In the genomic region with DNA sequence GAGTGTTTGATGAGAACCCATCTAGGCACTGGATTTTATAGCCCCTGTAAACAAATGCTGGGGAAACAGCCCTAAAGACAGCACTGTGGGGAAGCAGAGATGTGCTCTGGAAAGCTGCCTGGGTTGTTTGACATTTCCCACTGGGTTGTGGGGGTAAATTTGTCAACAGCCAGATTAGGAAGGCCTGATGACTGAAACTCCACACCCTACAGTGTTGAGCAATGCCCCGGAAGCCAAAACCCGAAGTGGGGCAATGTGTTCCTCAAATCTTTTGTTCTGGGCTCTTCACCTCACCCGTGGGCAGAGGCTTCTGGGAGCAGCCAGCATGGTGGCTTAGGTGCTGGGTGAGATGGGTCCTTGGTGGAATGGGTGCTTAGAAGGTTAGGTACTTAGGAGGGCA, we compare ENCODE assay signal across 12 mouse cellular contexts. TPM values are rescaled to one million over a fixed set of nuclear protein-coding genes. Genes with fewer than 3 reads are reported as not detected.
DNase-seq lines count a peak whose midpoint lies in the region; ATAC-seq and TF ChIP-seq lines count a peak whose summit lies in the region.
"Had no signal": no experiment of that assay in that cellular context is flagged by ENCODE, and none has a peak within 500 bp of the region (broad histone marks: within the 10 kb centered on the region; RNA-seq: fewer than 3 reads in every experiment).

No protein-coding gene starts in this region.

- no peaks in the 10 kb centered on the region for H3K9me3 ChIP-seq in megakaryocyte, embryonic 14.5 days
- no peaks in the 10 kb centered on the region for H3K9me3 ChIP-seq in kidney, embryonic 15.5 days (replicated peaks)
- H3K9me3 ChIP-seq: embryonic facial prominence, embryonic 13.5 days; G1E; neural tube, embryonic 12.5 days had no signal

- ATAC-seq in kidney, embryonic 15.5 days (replicated peaks; ENCODE audit: low FRiP score), result no peak

- H3K4me3 ChIP-seq in layer of hippocampus, adult 2 months, result no peak overlapping the region
- H3K4me3 ChIP-seq in bone marrow, adult 2 months (replicated peaks; ENCODE audit: control insufficient read depth, low read depth, low read length), result peak overlapping the region; percentile 27
- peak overlapping the region; percentile 29 for H3K4me3 ChIP-seq in megakaryocyte, embryonic 14.5 days (replicated peaks)
- no peak overlapping the region for H3K4me3 ChIP-seq in kidney, embryonic 15.5 days (replicated peaks)
- H3K4me3 ChIP-seq: embryonic facial prominence, embryonic 13.5 days; neural tube, embryonic 12.5 days had no signal

- peaks cover 9% of the 10 kb centered on the region for H3K36me3 ChIP-seq in megakaryocyte, embryonic 14.5 days (replicated peaks; ENCODE audit: low read length)
- H3K36me3 ChIP-seq in kidney, embryonic 15.5 days, result peaks cover 3% of the 10 kb centered on the region; the same call in 1 of the 2 replicates

- no peak overlapping the region for H3K4me2 ChIP-seq in kidney, embryonic 15.5 days
- H3K4me2 ChIP-seq: embryonic facial prominence, embryonic 13.5 days; neural tube, embryonic 12.5 days had no signal

- H3K27ac ChIP-seq in layer of hippocampus, adult 2 months, result 0 out of 2 replicates have a peak overlapping the region, but pooled peaks have one; percentile 18
- H3K27ac ChIP-seq in bone marrow, adult 2 months (ENCODE audit: control insufficient read depth, insufficient read depth, low read depth, low read length, poor library complexity), result peak overlapping the region; percentile 75
- no peak overlapping the region for H3K27ac ChIP-seq in kidney, embryonic 15.5 days
- H3K27ac ChIP-seq: embryonic facial prominence, embryonic 13.5 days; neural tube, embryonic 12.5 days had no signal

- peaks cover 14% of the 10 kb centered on the region for H3K27me3 ChIP-seq in megakaryocyte, embryonic 14.5 days (replicated peaks)
- peaks cover under 1% of the 10 kb centered on the region for H3K27me3 ChIP-seq in kidney, embryonic 15.5 days

- no peak for TF ChIP-seq POLR2A in bone marrow, adult 2 months (IDR thresholded peaks at IDR 0.05; ENCODE audit: borderline replicate concordance, control insufficient read depth, low read depth, low read length)

- H3K4me1 ChIP-seq in bone marrow, adult 2 months (ENCODE audit: control insufficient read depth, insufficient read depth, low read length), result peaks cover 10% of the 10 kb centered on the region; the same call in 1 of the 2 replicates
- H3K4me1 ChIP-seq in megakaryocyte, embryonic 14.5 days, result peaks cover 73% of the 10 kb centered on the region
- peaks cover 15% of the 10 kb centered on the region for H3K4me1 ChIP-seq in kidney, embryonic 15.5 days

- no peak overlapping the region for H3K9ac ChIP-seq in kidney, embryonic 15.5 days
- H3K9ac ChIP-seq: embryonic facial prominence, embryonic 13.5 days; neural tube, embryonic 12.5 days had no signal

- no peak for DNase-seq in layer of hippocampus, adult 2 months (ENCODE audit: low spot score in 2 of 2)
- no peak for DNase-seq in layer of hippocampus, postnatal 14 days (ENCODE audit: low spot score in 2 of 2)
- DNase-seq in fibroblast of lung, adult 2 months (ENCODE audit: low read depth), result peak; percentile 40
- no peak for DNase-seq in left cerebral cortex, adult 8-10 months (ENCODE audit: low spot score in 2 of 2)
- DNase-seq: cerebellum, adult 9-10 months; kidney, adult 8-10 months had no signal

- TF ChIP-seq CTCF in layer of hippocampus, adult 2 months (conservative IDR thresholded peaks at IDR 0.05), result no peak
- no peak for TF ChIP-seq CTCF in bone marrow, adult 2 months (IDR thresholded peaks at IDR 0.05; ENCODE audit: control insufficient read depth, insufficient read depth, low read length)

- 4% methylated on average over 3 of the region's 3 CpGs for whole genome bisulfite sequencing in bone marrow, adult 2 months
- WGBS in kidney, embryonic 15.5 days, result 21% methylated on average over 3 of the region's 3 CpGs

RNA-seq across cellular contexts. Expression of a gene that starts 4.8 kb away (rescaled TPM):
- 100 to 1,000 TPM; 170 to 183 TPM for total RNA-seq in layer of hippocampus, adult 2 months (2021)
- total RNA-seq in layer of hippocampus, postnatal 14 days (2021), result 100 to 1,000 TPM; 108 to 110 TPM
- polyA plus RNA-seq in bone marrow, adult 2 months (2011; ENCODE audit: insufficient read depth, insufficient read length, low replicate concordance, missing spikeins), result 30.4 and 78.7 TPM in 2 replicates
- 2.4 and 4.1 TPM in 2 replicates for polyA plus RNA-seq in megakaryocyte, embryonic 14.5 days (2012; ENCODE audit: insufficient read depth, low replicate concordance)
- polyA plus RNA-seq in kidney, embryonic 15.5 days (2015; fragmentation: Nextera tagmentation; extraction: Ambion mirVana), result 5.8 and 6.1 TPM in 2 replicates
- 100 to 1,000 TPM; 219 to 271 (median 241) TPM for total RNA-seq in left cerebral cortex, adult 8-10 months (2022)

RNA-seq across cellular contexts. Expression of a gene that starts 7.9 kb away (rescaled TPM):
- 10 to 100 TPM; 33.9 to 35.9 TPM for total RNA-seq in layer of hippocampus, adult 2 months (2021)
- total RNA-seq in layer of hippocampus, postnatal 14 days (2021), result 10 to 100 TPM; 39.1 to 42.1 TPM
- 8.6 and 18.7 TPM in 2 replicates for polyA plus RNA-seq in bone marrow, adult 2 months (2011; ENCODE audit: insufficient read depth, insufficient read length, low replicate concordance, missing spikeins)
- polyA plus RNA-seq in megakaryocyte, embryonic 14.5 days (2012; ENCODE audit: insufficient read depth, low replicate concordance), result 29.1 and 34.2 TPM in 2 replicates
- polyA plus RNA-seq in kidney, embryonic 15.5 days (2015; fragmentation: Nextera tagmentation; extraction: Ambion mirVana), result 31.9 and 34.3 TPM in 2 replicates
- total RNA-seq in left cerebral cortex, adult 8-10 months (2022), result 10 to 100 TPM; 26.3 to 44.6 (median 34.0) TPM

Comparison
In these comparisons a context has a peak if more than half of its experiments do, and no peak if none do; other contexts are left out.
1. H3K4me3 ChIP-seq: peak in bone marrow, adult 2 months (single experiment) and megakaryocyte, embryonic 14.5 days (single experiment); none in layer of hippocampus, adult 2 months (single experiment) and kidney, embryonic 15.5 days (single experiment).